Mouse (Mus musculus): ENCODE results near the gene Magi1.

- TF ChIP-seq CTCF (IDR thresholded peaks at IDR 0.05; ENCODE audit: borderline replicate concordance, extremely low read depth, insufficient read depth, insufficient read length) (no peak), POLR2A (IDR thresholded peaks at IDR 0.05; ENCODE audit: borderline replicate concordance, extremely low read depth, insufficient read depth, insufficient read length, poor library complexity, severe bottlenecking) (no peak)
These were observed 257.4 kb downstream of the Magi1 start for GRCm38 (mm10) chr6:94026361-94026760.

All from brain, embryonic 14.5 days (tissue).